27 mouse cellular contexts compared by ENCODE assay signal in the genomic region with DNA sequence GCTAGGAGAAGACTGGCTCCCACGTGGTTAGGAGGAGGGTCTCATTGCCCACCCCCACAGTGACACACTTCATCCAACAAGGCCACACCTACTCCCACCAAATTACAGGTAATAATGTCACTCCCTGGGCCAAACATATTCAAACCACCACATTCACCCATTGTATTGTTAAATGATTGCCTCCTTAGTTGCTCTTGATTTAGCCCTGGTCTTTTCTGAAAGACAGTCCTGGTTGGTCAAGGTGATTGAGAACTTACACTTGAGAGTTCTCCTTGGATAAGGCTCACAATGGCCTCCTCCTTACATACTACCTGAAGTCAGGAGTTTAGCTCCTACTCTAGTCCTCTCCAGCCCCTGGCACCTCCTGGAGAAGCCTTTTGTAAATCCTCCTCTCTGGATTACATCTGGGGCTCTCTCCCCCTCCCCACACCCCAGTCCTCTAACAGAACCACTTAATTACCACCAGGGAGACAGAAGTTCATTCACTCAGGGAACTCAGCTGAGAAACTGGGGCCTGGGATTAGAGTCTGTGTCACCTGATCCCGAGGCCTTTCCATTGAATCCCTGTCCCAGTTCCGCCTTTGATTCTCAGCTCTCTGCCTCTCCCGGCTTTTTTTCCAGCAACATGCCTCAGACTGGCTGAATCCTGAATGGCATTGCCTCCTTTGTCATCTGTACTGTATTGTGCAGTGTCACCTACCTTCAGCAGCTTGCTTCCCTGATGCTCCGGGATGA.
DNase-seq lines count a peak whose midpoint lies in the region; ATAC-seq lines count a peak whose summit lies in the region.
"Had no signal": no experiment of that assay in that cellular context is flagged by ENCODE, and none has a peak within 500 bp of the region (broad histone marks: within the 10 kb centered on the region; RNA-seq: fewer than 3 reads in every experiment).

No protein-coding gene starts in this region.

- H3K9me3 ChIP-seq in forebrain, embryonic 14.5 days (replicated peaks; ENCODE audit: control insufficient read depth, low read length) = 0 out of 2 replicates have a peak, but pooled peaks cover 5% of the 10 kb centered on the region
- H3K9me3 ChIP-seq in forebrain, embryonic 13.5 days (replicated peaks) = peaks cover 11% of the 10 kb centered on the region; the same call in 1 of the 2 replicates
- H3K9me3 ChIP-seq in midbrain, embryonic 14.5 days (ENCODE audit: control insufficient read depth, low read length) = peaks cover 1% of the 10 kb centered on the region; the same call in 1 of the 2 replicates
- H3K9me3 ChIP-seq in heart, embryonic 10.5 days = no peaks in the 10 kb centered on the region
- H3K9me3 ChIP-seq: embryonic facial prominence, embryonic 13.5 days; intestine, embryonic 15.5 days; stomach, embryonic 15.5 days had no signal

- H3K36me3 ChIP-seq in forebrain, embryonic 14.5 days (ENCODE audit: control insufficient read depth, insufficient read depth, low read length) = no peaks in the 10 kb centered on the region
- H3K36me3 ChIP-seq in forebrain, embryonic 13.5 days (ENCODE audit: poor library complexity, severe bottlenecking) = no peaks in the 10 kb centered on the region
- H3K36me3 ChIP-seq in midbrain, embryonic 14.5 days (ENCODE audit: control insufficient read depth, insufficient read depth, low read length) = no peaks in the 10 kb centered on the region
- H3K36me3 ChIP-seq in heart, embryonic 10.5 days = no peaks in the 10 kb centered on the region
- H3K36me3 ChIP-seq: embryonic facial prominence, embryonic 13.5 days; hindbrain, embryonic 15.5 days; intestine, embryonic 15.5 days; limb, embryonic 10.5 days; stomach, embryonic 15.5 days had no signal

- H3K27me3 ChIP-seq in forebrain, embryonic 14.5 days (replicated peaks; ENCODE audit: control insufficient read depth, insufficient read depth, low read length) = no peaks in the 10 kb centered on the region
- no peaks in the 10 kb centered on the region; the same call in 1 of the 2 replicates for H3K27me3 ChIP-seq in forebrain, embryonic 13.5 days
- H3K27me3 ChIP-seq in midbrain, embryonic 14.5 days (ENCODE audit: control insufficient read depth, insufficient read depth, low read length) = no peaks in the 10 kb centered on the region
- H3K27me3 ChIP-seq in heart, embryonic 10.5 days (ENCODE audit: insufficient read depth, poor library complexity, severe bottlenecking) = peaks cover 20% of the 10 kb centered on the region; the same call in 1 of the 2 replicates
- H3K27me3 ChIP-seq: hindbrain, embryonic 15.5 days; intestine, embryonic 15.5 days; stomach, embryonic 15.5 days had no signal

- peak; percentile 34; the same call in 1 of the 2 replicates for ATAC-seq in forebrain, embryonic 14.5 days
- ATAC-seq in forebrain, embryonic 13.5 days = no peak
- no peak for ATAC-seq in midbrain, embryonic 14.5 days (ENCODE audit: low FRiP score, low TSS enrichment)
- ATAC-seq: intestine, embryonic 15.5 days had no signal

- no peak overlapping the region for H3K4me3 ChIP-seq in forebrain, embryonic 14.5 days (ENCODE audit: low read depth, low read length)
- H3K4me3 ChIP-seq in forebrain, embryonic 13.5 days = no peak overlapping the region
- H3K4me3 ChIP-seq in midbrain, embryonic 14.5 days (replicated peaks; ENCODE audit: low read depth, low read length) = no peak overlapping the region
- no peak overlapping the region for H3K4me3 ChIP-seq in heart, embryonic 10.5 days
- H3K4me3 ChIP-seq: embryonic facial prominence, embryonic 13.5 days; hindbrain, embryonic 15.5 days; intestine, embryonic 15.5 days; limb, embryonic 10.5 days; megakaryocyte, embryonic 14.5 days; myocyte; stomach, embryonic 15.5 days had no signal

- WGBS in forebrain, embryonic 14.5 days = 17% methylated on average over 5 of the region's 5 CpGs
- WGBS in forebrain, embryonic 13.5 days = 8% methylated on average over 5 of the region's 5 CpGs
- WGBS in midbrain, embryonic 14.5 days = 20% methylated on average over 5 of the region's 5 CpGs
- WGBS in heart, embryonic 10.5 days = 53% methylated on average over 5 of the region's 5 CpGs

- H3K27ac ChIP-seq in forebrain, embryonic 14.5 days (ENCODE audit: low read depth, low read length) = no peak overlapping the region
- H3K27ac ChIP-seq in forebrain, embryonic 13.5 days = no peak overlapping the region
- H3K27ac ChIP-seq in midbrain, embryonic 14.5 days (replicated peaks; ENCODE audit: low read depth, low read length) = no peak overlapping the region
- no peak overlapping the region for H3K27ac ChIP-seq in heart, embryonic 10.5 days
- H3K27ac ChIP-seq: embryonic facial prominence, embryonic 13.5 days; hindbrain, embryonic 15.5 days; intestine, embryonic 15.5 days; limb, embryonic 10.5 days; stomach, embryonic 15.5 days had no signal

- no peak overlapping the region for H3K4me2 ChIP-seq in forebrain, embryonic 14.5 days (ENCODE audit: low read length)
- no peak overlapping the region for H3K4me2 ChIP-seq in forebrain, embryonic 13.5 days
- no peak overlapping the region for H3K4me2 ChIP-seq in midbrain, embryonic 14.5 days (ENCODE audit: low read length)
- H3K4me2 ChIP-seq: embryonic facial prominence, embryonic 13.5 days; heart, embryonic 11.5 days; hindbrain, embryonic 15.5 days; intestine, embryonic 15.5 days; liver, embryonic 11.5 days; stomach, embryonic 15.5 days had no signal

- peak; percentile 45 for DNase-seq in forebrain, embryonic 14.5 days (ENCODE audit: low spot score)
- peak; percentile 68 for DNase-seq in ES-CJ7 (ENCODE audit: low read depth, low spot score)
- peak; percentile 54 for DNase-seq in embryo, embryonic 11 days
- peak; percentile 42 for DNase-seq in midbrain, embryonic 14.5 days
- DNase-seq in heart, embryonic 10.5 days (ENCODE audit: low spot score) = no peak
- no peak for DNase-seq in urinary bladder, postnatal 10 days (ENCODE audit: low spot score)
- DNase-seq: adrenal gland, postnatal 10 days; B cell, adult 2 months; cerebellum, adult 11-12 months; cerebellum, postnatal 14 days; kidney, adult 9 months; kidney, postnatal 25 days; lung, adult 18-20 months; lung, postnatal 14 days; right cerebral cortex, postnatal 14 days; thymus, adult 18-20 months; thymus, postnatal 4 days had no signal

- no peak overlapping the region for H3K9ac ChIP-seq in forebrain, embryonic 14.5 days (ENCODE audit: low read length)
- no peak overlapping the region for H3K9ac ChIP-seq in forebrain, embryonic 13.5 days
- H3K9ac ChIP-seq in midbrain, embryonic 14.5 days (replicated peaks; ENCODE audit: low read length) = no peak overlapping the region
- H3K9ac ChIP-seq: embryonic facial prominence, embryonic 13.5 days; hindbrain, embryonic 15.5 days; intestine, embryonic 15.5 days; stomach, embryonic 15.5 days had no signal

- H3K4me1 ChIP-seq in forebrain, embryonic 14.5 days (ENCODE audit: control insufficient read depth, insufficient read depth, low read length) = peaks cover 4% of the 10 kb centered on the region; the same call in 1 of the 2 replicates
- peaks cover 12% of the 10 kb centered on the region for H3K4me1 ChIP-seq in forebrain, embryonic 13.5 days
- peaks cover 3% of the 10 kb centered on the region; the same call in 1 of the 2 replicates for H3K4me1 ChIP-seq in midbrain, embryonic 14.5 days (ENCODE audit: control insufficient read depth, insufficient read depth, low read length)
- no peaks in the 10 kb centered on the region for H3K4me1 ChIP-seq in heart, embryonic 10.5 days
- H3K4me1 ChIP-seq: intestine, embryonic 15.5 days; stomach, embryonic 15.5 days had no signal

Comparison
In these comparisons a context has a peak if more than half of its experiments do, and no peak if none do; other contexts are left out.
1. DNase-seq: peak in forebrain, embryonic 14.5 days (single experiment), ES-CJ7 (single experiment), embryo, embryonic 11 days (single experiment) and midbrain, embryonic 14.5 days (single experiment); none in heart, embryonic 10.5 days (single experiment) and urinary bladder, postnatal 10 days (single experiment).